Comparison of ENCODE assay signal across 8 mouse cellular contexts in the genomic region with DNA sequence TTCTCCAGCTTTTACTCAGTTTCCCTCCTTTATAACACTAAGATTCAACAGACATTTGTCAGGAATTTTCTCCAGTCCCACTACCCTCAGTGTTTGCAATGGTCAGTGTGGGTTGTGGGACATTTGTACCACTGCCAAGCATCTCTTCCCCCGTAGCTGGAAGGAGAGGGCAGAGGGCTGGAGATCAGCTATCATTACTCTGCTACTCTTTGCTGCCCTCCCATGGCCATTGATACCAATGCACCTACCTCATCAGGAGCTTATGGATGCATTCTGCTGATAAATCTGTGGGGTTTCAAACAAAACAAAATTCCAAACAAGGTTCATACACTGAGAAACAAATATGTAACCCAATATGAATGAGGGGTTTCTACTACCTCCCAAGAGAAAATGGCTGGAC. TPM values are rescaled to one million over a fixed set of nuclear protein-coding genes. Genes with fewer than 3 reads are reported as not detected.
DNase-seq lines count a peak whose midpoint lies in the region; ATAC-seq and TF ChIP-seq lines count a peak whose summit lies in the region.

No protein-coding gene starts in this region.

- peak; percentile 41 for DNase-seq in kidney, adult 18-20 months
- DNase-seq in adrenal gland, postnatal 10 days, result peak; percentile 60
- peak; percentile 57 for DNase-seq in embryonic facial prominence, embryonic 10.5 days (ENCODE audit: low spot score)
- peak; percentile 78 for DNase-seq in hindbrain, postnatal 0 days (ENCODE audit: low spot score)
- peak; percentile 43 to 76 for DNase-seq in left cerebral cortex, postnatal 14 days (ENCODE audit: low spot score in 2 of 2)

- H3K27ac ChIP-seq in kidney, embryonic 15.5 days, result no peak overlapping the region
- H3K27ac ChIP-seq in embryonic facial prominence, embryonic 10.5 days (replicated peaks), result no peak overlapping the region
- H3K27ac ChIP-seq in hindbrain, postnatal 0 days, result no peak overlapping the region
- no peak overlapping the region for H3K27ac ChIP-seq in midbrain, embryonic 15.5 days

- no peaks in the 10 kb centered on the region for H3K36me3 ChIP-seq in kidney, embryonic 15.5 days
- no peaks in the 10 kb centered on the region for H3K36me3 ChIP-seq in embryonic facial prominence, embryonic 10.5 days (replicated peaks)
- no peaks in the 10 kb centered on the region for H3K36me3 ChIP-seq in hindbrain, postnatal 0 days (ENCODE audit: insufficient read depth, low read length)
- no peaks in the 10 kb centered on the region for H3K36me3 ChIP-seq in midbrain, embryonic 15.5 days (replicated peaks)

- TF ChIP-seq CTCF in hindbrain, postnatal 0 days (IDR thresholded peaks at IDR 0.05; ENCODE audit: low read depth), result peak; percentile 89

- WGBS in kidney, embryonic 15.5 days, result 3% methylated on average over 1 of the region's 1 CpGs
- WGBS in embryonic facial prominence, embryonic 10.5 days, result 28% methylated on average over 1 of the region's 1 CpGs
- 5% methylated on average over 1 of the region's 1 CpGs for WGBS in hindbrain, postnatal 0 days
- 8% methylated on average over 1 of the region's 1 CpGs for WGBS in midbrain, embryonic 15.5 days

- no peaks in the 10 kb centered on the region for H3K27me3 ChIP-seq in kidney, embryonic 15.5 days
- no peaks in the 10 kb centered on the region for H3K27me3 ChIP-seq in embryonic facial prominence, embryonic 10.5 days (replicated peaks; ENCODE audit: low read depth, poor library complexity, severe bottlenecking)
- no peaks in the 10 kb centered on the region for H3K27me3 ChIP-seq in hindbrain, postnatal 0 days (ENCODE audit: insufficient read depth, low read length)
- no peaks in the 10 kb centered on the region for H3K27me3 ChIP-seq in midbrain, embryonic 15.5 days (replicated peaks)

- H3K4me3 ChIP-seq in kidney, embryonic 15.5 days (replicated peaks), result no peak overlapping the region
- H3K4me3 ChIP-seq in embryonic facial prominence, embryonic 10.5 days, result no peak overlapping the region
- no peak overlapping the region for H3K4me3 ChIP-seq in hindbrain, postnatal 0 days (ENCODE audit: low read length)
- no peak overlapping the region for H3K4me3 ChIP-seq in midbrain, embryonic 15.5 days

- no peak overlapping the region for H3K9ac ChIP-seq in kidney, embryonic 15.5 days
- no peak overlapping the region for H3K9ac ChIP-seq in hindbrain, postnatal 0 days (replicated peaks; ENCODE audit: low read length)
- no peak overlapping the region for H3K9ac ChIP-seq in midbrain, embryonic 15.5 days

- ATAC-seq in kidney, embryonic 15.5 days (replicated peaks; ENCODE audit: low FRiP score), result no peak
- 0 out of 2 replicates have a peak, but pooled peaks have one; percentile 55 for ATAC-seq in hindbrain, postnatal 0 days
- peak; percentile 43; the same call in 1 of the 2 replicates for ATAC-seq in midbrain, embryonic 15.5 days (replicated peaks)
- ATAC-seq in erythroid progenitor cell, adult 5-6 weeks (replicated peaks; ENCODE audit: low FRiP score, poor library complexity, severe bottlenecking), result no peak

- no peak overlapping the region for H3K4me2 ChIP-seq in kidney, embryonic 15.5 days
- no peak overlapping the region for H3K4me2 ChIP-seq in hindbrain, postnatal 0 days (ENCODE audit: low read depth, low read length)
- no peak overlapping the region for H3K4me2 ChIP-seq in midbrain, embryonic 15.5 days

- peaks cover 3% of the 10 kb centered on the region; the same call in 1 of the 2 replicates for H3K4me1 ChIP-seq in kidney, embryonic 15.5 days
- H3K4me1 ChIP-seq in embryonic facial prominence, embryonic 10.5 days, result 0 out of 2 replicates have a peak, but pooled peaks cover 4% of the 10 kb centered on the region
- H3K4me1 ChIP-seq in hindbrain, postnatal 0 days (ENCODE audit: insufficient read depth, low read length), result no peaks in the 10 kb centered on the region
- no peaks in the 10 kb centered on the region for H3K4me1 ChIP-seq in midbrain, embryonic 15.5 days

- no peaks in the 10 kb centered on the region for H3K9me3 ChIP-seq in kidney, embryonic 15.5 days (replicated peaks)
- no peaks in the 10 kb centered on the region for H3K9me3 ChIP-seq in embryonic facial prominence, embryonic 10.5 days
- no peaks in the 10 kb centered on the region for H3K9me3 ChIP-seq in hindbrain, postnatal 0 days (ENCODE audit: low read length)
- H3K9me3 ChIP-seq in midbrain, embryonic 15.5 days, result no peaks in the 10 kb centered on the region

- intact Hi-C loops in left cerebral cortex, postnatal 14 days (cut with DNase I), result loop anchor here (5.0 to 10.0 kb wide), 2 partner anchors 151 to 309 kb away; partner anchors contain the start of gene Syt9

RNA-seq across cellular contexts. Expression of gene Olfml1, which starts 40.9 kb away (rescaled TPM):
- polyA plus RNA-seq in kidney, embryonic 15.5 days (2015; fragmentation: Nextera tagmentation; extraction: Ambion mirVana), result 24.1 and 26.1 TPM in 2 replicates
- total RNA-seq in adrenal gland, postnatal 10 days (2021), result 10 to 100 TPM in 1 of 2 experiments, 1 to 10 TPM in 1; 9.9 to 12.4 TPM
- 11.7 and 12.3 TPM in 2 replicates for polyA plus RNA-seq in embryonic facial prominence, embryonic 10.5 days (2016; fragmentation: Nextera tagmentation; extraction: Ambion mirVana)
- 4.2 and 5.5 TPM in 2 replicates for total RNA-seq in hindbrain, postnatal 0 days (2014; rRNA removed)
- polyA plus RNA-seq in hindbrain, postnatal 0 days (2015; fragmentation: Nextera tagmentation; extraction: Ambion mirVana), result 5.8 and 6.0 TPM in 2 replicates
- 1 to 10 TPM; 5.9 to 6.4 TPM for total RNA-seq in left cerebral cortex, postnatal 14 days (2021)
- 3.1 and 4.6 TPM in 2 replicates for polyA plus RNA-seq in midbrain, embryonic 15.5 days (2015; fragmentation: Nextera tagmentation; extraction: Ambion mirVana)
- total RNA-seq in erythroid progenitor cell, adult 5-6 weeks (2015; ENCODE audit: low replicate concordance), result not detected in 2 replicates
- total RNA-seq in erythroid progenitor cell, adult 5-6 weeks (2017; ENCODE audit: low replicate concordance), result 1.2 TPM in 1 of 2 replicates, not detected in the other

Comparison
In these comparisons a context has a peak if more than half of its experiments do, and no peak if none do; other contexts are left out.
1. ATAC-seq: peak in hindbrain, postnatal 0 days (single experiment) and midbrain, embryonic 15.5 days (single experiment); none in kidney, embryonic 15.5 days (single experiment) and erythroid progenitor cell, adult 5-6 weeks (single experiment).
2. Peak in every context shown above with its lines, with median percentiles within 50 percentile points of each other: DNase-seq.